Mouse (Mus musculus) cerebellum, postnatal 25 days (tissue): Measurements from ENCODE around the gene Mia.

Experiments used
- DNase-seq, 2 experiments: peaks; one replicate each; pipeline ENCODE4 v3.0.0; 2021; ENCODE audit warnings: mixed read lengths in 2 of 2

The Mia gene

GRCm38 (mm10) chr7:27184964-27185363 is 4.0 kb upstream of the Mia start:
- peak in 1 of 2 experiments; percentile 52 for DNase-seq

GRCm38 (mm10) chr7:27182498-27182897 is 1.5 kb upstream of the Mia start:
- no peak for DNase-seq

- DNase-seq = peak in 1 of 2 experiments; percentile 54
Measured at GRCm38 (mm10) chr7:27180036-27180435, 921 bp downstream of the Mia start.

GRCm38 (mm10) chr7:27179217-27179918 is 1.6 kb downstream of the Mia start:
- DNase-seq = no peak

- DNase-seq = peak; percentile 99
Measured at GRCm38 (mm10) chr7:27178324-27179216, 2.4 kb downstream of the Mia start, which contains the start of gene Rab4b. Gene Rab4b, minus strand, starts transcription at chr7:27178896.

- no peak for DNase-seq
Measured at GRCm38 (mm10) chr7:27177942-27178323, 3.0 kb downstream of the Mia start.

GRCm38 (mm10) chr7:27174896-27175295 is 6.1 kb downstream of the Mia start:
- no peak for DNase-seq

GRCm38 (mm10) chr7:27174496-27174895 is 6.5 kb downstream of the Mia start:
- no peak for DNase-seq

- no peak for DNase-seq
Measured at GRCm38 (mm10) chr7:27170981-27171380, 10.0 kb downstream of the Mia start.

- no peak for DNase-seq
Measured at GRCm38 (mm10) chr7:27168371-27168770, 12.6 kb downstream of the Mia start.

- DNase-seq = no peak
Measured at GRCm38 (mm10) chr7:27167475-27168094, 13.4 kb downstream of the Mia start.

GRCm38 (mm10) chr7:27166614-27167474 is 14.1 kb downstream of the Mia start, which contains the start of gene Egln2:
Gene Egln2, minus strand, starts transcription at chr7:27166802.
- DNase-seq = peak; percentile 96 to 98

GRCm38 (mm10) chr7:27166229-27166613 is 14.7 kb downstream of the Mia start:
- peak; percentile 88 to 90 for DNase-seq

GRCm38 (mm10) chr7:27165696-27166095 is 15.3 kb downstream of the Mia start:
- no peak for DNase-seq

- peak; percentile 69 to 78 for DNase-seq
Measured at GRCm38 (mm10) chr7:27165007-27165655, 15.8 kb downstream of the Mia start.

GRCm38 (mm10) chr7:27164112-27164947 is 16.6 kb downstream of the Mia start:
- DNase-seq = peak; percentile 55 to 71

- peak; percentile 33 to 41 for DNase-seq
Measured at GRCm38 (mm10) chr7:27163450-27163805, 17.5 kb downstream of the Mia start.

GRCm38 (mm10) chr7:27162780-27163449 is 18.0 kb downstream of the Mia start:
- no peak for DNase-seq

GRCm38 (mm10) chr7:27161744-27162143 is 19.2 kb downstream of the Mia start:
- DNase-seq = peak in 1 of 2 experiments; percentile 12

- no peak for DNase-seq
Measured at GRCm38 (mm10) chr7:27160921-27161320, 20.0 kb downstream of the Mia start.
